Mouse (Mus musculus) skeletal muscle tissue, adult 2 months (tissue): Measurements from ENCODE around the gene Vat1.
"Not testable (repeated sequence)": the region's sequence is repeated elsewhere in the genome, so short reads cannot be mapped to it uniquely, and the experiment has no call there.

Experiments
- DNase-seq: peaks from one replicate; pipeline ENCODE4 v3.0.0-alpha.2; 2012; ENCODE audit warnings: low read depth, low spot score

Gene Vat1

GRCm38 (mm10) chr11:101442127-101442693 lies 23.8 kb downstream of the Vat1 start, which contains the start of gene Rpl27:
TSS of gene Rpl27 (plus strand) at chr11:101442298.
- DNase-seq, result peak; percentile 99

GRCm38 (mm10) chr11:101441450-101442126 lies 24.4 kb downstream of the Vat1 start:
- DNase-seq, result not testable (repeated sequence)

- not testable (repeated sequence) for DNase-seq
Measured at GRCm38 (mm10) chr11:101438006-101438405, 28.0 kb downstream of the Vat1 start.

DNA sequence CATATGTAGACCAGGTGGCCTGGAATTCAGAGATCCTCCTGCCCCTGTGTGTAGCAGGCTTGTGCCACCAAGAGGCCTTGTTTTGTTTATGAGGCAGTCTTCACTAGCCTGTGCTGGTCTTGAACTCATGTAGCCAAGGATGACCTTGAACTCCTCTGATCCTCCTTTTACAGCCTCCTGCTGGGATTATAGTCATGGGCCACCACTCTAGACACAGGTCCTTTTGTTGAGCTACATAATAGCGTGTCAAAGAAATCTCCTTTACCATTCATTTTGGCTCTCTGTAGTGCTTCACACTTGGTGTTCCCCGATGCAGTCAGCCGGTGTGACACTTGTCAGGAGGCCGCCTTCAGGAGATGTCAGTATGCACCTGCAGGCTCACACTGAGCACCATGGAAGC lies 29.1 kb downstream of the Vat1 start:
- no peak for DNase-seq

DNA sequence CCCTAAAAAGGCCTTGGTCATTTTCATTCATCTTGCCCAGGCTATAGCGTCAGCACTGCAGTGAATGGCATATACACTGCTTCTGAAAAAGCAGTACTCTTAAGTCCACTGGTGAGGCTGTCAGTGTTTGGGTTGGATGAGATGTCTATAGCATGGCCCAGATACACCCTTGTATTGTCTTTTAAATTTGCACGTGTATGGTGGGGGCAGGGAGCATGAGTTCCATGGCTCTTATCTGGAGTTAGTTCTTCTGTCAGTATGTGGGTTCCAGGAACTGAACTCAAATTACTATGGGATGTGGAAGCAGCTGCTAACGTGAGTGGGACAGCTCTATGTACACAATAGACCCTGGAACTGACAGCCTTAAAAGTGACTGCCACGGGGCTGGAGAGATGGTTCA lies 30.2 kb downstream of the Vat1 start:
- DNase-seq, result no peak

GRCm38 (mm10) chr11:101433396-101433795 lies 32.6 kb downstream of the Vat1 start:
- DNase-seq, result no peak

- no peak for DNase-seq
Measured at GRCm38 (mm10) chr11:101431327-101431726, 34.7 kb downstream of the Vat1 start.

DNA sequence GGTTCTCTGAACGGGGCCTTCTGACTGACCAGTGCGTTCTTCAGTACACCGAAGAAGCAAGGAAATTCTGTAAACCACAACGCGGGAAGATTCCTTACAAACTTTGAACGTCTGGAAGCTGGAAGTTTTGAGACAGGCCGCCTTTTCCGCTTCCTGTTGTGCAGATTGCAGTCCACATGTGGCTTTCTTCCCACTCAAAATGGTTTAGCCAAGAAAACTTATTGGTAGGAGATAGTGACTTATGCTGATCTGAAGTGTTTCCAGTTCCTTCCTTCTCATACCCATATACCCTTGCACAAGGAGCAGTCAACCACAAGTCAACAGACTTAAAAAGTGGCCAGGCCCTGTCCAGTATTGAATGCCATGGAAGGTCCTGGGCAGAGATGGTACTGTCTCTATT lies 39.9 kb downstream of the Vat1 start:
- no peak for DNase-seq

DNA sequence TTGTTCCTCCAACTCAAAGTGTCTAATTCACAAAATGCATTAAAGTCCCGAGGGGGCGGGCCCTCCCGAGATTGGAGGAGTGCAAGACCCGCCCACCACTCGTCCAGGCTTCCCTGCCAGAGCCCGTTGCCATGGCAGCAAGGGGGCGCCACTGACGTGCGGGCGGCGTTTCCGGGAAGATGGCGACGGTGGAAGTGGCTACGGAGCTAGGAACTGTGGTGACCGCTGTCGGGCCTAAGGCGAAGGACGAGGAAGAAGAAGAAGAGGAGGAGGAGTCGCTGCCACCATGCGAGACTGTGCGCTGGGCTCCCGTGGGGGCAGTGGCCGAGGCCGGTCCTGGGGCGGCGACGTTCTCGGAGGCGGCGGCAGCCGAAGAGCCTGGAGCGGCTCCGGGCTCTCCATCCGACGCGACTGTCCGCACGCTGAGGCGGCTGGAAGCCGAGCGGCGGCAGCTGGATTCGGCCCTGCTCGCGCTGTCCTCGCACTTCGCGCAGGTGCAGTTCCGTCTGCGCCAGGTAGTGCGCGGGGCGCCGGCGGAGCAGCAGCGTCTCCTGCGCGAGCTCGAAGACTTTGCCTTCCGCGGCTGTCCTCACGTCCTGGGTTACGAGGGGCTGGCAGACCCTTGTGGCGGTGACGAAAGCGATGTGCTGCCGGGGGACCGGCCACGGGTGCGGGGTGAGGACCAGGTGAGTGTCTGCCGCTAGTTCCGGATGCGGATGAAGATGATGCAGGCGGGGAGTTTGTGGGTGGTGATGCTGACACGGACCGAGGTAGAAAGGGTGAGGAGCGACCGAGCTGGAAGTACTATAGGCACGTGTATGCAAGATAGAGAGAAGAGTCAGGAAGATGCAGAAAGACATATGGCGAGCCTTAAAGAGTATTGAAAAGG lies 40.9 kb downstream of the Vat1 start, which contains the start of the genes Rundc1 and Ptges3l:
TSS of gene Rundc1 (plus strand) at position 161 of the 889 bp plus-strand sequence.
TSS of gene Ptges3l (minus strand) at position 409 of the 889 bp plus-strand sequence.
- peak; percentile 93 for DNase-seq

DNA sequence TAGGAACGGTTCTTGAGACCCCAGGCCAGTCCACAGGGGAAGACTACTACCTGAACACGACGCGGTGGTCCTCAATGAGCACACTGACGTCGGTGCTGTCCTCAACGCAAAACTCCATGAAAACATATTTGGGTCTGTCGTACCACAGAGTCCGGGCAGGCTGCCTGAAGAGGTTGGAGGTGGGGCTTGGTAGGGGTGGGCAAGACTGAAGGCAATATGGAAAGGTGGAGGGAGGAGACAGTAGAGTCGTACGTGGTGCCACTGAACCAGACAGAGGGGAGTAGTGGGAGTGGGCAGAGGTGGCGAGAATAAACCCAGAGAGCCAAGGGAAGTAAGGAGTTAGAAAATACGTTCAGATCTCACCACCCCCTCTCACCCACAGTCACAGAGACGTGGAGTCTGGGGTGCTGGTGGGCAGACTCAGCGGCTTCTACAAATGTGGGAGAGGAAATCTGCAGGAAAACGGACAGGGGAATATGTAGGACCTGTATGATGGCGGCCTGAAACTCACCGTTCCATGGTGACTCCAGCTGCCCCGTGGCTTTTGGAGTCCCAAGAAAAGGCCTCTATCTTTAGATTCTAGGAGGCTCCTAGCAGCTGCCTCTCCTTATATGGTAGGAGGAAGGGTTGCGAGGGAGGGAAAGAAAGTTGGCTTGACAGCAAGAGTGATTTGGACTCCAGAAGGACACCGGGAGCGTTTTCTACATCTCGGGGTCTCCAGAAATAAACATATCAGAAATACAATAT lies 41.8 kb downstream of the Vat1 start, which contains the start of gene Gm27029:
TSS of gene Gm27029 (minus strand) at position 692 of the 747 bp plus-strand sequence.
- peak; percentile 77 for DNase-seq

DNA sequence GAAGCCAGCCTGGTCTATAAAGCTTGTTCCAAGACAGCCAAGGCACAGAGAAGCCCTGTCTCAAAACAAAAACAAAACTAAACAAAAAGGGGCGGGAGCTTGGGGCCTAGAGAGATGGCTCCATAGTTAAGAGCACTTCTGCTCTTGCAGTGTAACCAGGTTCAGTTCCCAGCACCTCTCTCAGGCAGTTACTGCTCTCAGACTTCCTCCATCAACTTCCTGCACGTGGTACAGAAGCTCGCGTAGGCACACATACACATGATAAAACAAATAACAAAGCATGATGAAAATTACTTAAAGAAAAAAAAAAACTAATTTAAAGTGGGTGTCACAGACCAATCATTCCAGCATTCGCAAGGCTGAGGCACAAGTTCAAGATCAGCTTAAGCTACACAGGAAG lies 45.9 kb downstream of the Vat1 start:
- DNase-seq, result no peak

- no peak for DNase-seq
Measured at GRCm38 (mm10) chr11:101419610-101420009, 46.4 kb downstream of the Vat1 start.

DNA sequence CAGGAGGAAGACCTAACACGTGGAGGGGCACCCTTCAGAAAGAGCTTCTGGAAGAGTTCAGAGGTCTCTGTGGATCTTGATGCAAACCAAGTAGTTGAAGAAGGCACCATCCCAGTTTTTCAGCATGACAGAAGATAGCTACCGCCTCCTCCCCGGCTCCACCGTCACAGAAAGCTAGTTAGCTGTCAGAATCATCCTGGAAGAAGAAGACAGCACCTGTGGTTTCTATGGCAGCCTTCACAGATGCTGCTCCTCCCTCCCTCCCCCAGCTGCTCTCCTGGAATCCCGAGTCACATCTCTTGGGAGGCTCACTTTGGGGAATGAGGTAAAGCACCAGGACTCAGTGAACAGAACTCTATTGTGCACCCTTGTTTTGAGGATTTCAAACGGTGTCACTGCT lies 47.0 kb downstream of the Vat1 start:
- no peak for DNase-seq

- DNase-seq, result peak; percentile 62
Measured at GRCm38 (mm10) chr11:101417101-101417855, 48.8 kb downstream of the Vat1 start, which contains the start of gene Aarsd1. TSS of gene Aarsd1 (minus strand) at chr11:101417615.

DNA sequence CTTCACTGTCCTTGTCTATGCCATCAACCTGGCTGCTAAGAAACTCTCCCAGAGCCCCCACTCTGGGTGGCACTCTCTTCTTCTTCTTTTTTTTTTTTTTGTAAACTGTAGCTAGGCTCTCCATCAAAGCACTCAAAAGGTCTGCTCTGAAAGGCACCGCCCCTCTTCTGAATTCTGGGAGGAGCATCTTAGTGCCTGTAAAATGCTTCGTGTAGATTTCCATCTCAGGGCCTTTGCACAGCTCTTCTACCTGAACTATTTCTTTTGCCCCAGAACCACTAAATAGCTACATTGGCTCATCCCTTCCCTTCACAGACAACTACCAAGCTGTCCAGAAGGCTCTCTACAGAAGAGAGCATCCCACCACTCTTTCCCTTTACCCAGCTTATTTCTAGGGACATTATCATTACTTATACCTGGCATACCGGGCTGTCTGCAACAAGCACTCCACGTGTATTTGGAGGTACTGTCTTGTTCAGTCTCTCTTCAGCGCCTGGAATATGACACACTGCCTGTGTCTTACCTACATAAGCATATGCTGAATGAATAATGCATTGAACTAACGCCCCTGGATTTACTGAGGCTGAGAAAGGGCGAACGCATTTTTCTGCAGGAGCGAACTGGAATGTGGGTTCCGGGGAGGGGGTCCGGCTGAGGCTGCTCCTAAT lies 49.5 kb downstream of the Vat1 start:
- DNase-seq, result no peak

DNA sequence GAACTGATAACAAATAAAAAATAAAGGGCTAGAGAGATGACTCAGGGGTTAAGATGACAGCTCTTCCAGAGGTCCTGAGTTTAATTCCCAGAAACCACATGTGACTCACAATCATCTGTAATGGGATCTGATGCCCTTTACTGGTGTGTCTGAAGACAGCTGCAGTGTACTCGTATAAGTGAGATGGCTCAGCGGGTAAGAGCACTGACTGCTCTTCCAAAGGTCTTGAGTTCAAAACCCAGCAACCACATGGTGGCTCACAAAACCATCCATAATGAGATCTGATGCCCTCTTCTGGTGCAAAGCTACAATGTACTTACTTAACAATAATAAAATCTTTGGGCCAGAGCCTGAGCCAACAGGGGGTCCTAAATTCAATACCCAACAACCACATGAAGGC lies 50.7 kb downstream of the Vat1 start:
- DNase-seq, result no peak
